Mouse (Mus musculus) layer of hippocampus, adult 18-20 months (tissue): Measurements from ENCODE around the gene Sertad3. TPM values are rescaled to one million over a fixed set of nuclear protein-coding genes. Genes with fewer than 3 reads are reported as not detected.
A peak's percentile ranks its signal among the peaks of the same experiment; 100 is the strongest.
"Not testable (repeated sequence)": the region's sequence is repeated elsewhere in the genome, so short reads cannot be mapped to it uniquely, and the experiment has no call there.

Experiments
- DNase-seq, 2 experiments: peaks; one replicate each; pipeline ENCODE4 v3.0.0; 2022; ENCODE audit warnings: low spot score in 2 of 2
- total RNA-seq, 2 experiments: library from RNA; stranded (reverse); gene quantifications; 2 replicates each; pipeline ENCODE4 v1.2.3; 2021

The Sertad3 gene
- total RNA-seq, 2 experiments from 2014 or later, result 4.2 to 5.1 TPM

DNA sequence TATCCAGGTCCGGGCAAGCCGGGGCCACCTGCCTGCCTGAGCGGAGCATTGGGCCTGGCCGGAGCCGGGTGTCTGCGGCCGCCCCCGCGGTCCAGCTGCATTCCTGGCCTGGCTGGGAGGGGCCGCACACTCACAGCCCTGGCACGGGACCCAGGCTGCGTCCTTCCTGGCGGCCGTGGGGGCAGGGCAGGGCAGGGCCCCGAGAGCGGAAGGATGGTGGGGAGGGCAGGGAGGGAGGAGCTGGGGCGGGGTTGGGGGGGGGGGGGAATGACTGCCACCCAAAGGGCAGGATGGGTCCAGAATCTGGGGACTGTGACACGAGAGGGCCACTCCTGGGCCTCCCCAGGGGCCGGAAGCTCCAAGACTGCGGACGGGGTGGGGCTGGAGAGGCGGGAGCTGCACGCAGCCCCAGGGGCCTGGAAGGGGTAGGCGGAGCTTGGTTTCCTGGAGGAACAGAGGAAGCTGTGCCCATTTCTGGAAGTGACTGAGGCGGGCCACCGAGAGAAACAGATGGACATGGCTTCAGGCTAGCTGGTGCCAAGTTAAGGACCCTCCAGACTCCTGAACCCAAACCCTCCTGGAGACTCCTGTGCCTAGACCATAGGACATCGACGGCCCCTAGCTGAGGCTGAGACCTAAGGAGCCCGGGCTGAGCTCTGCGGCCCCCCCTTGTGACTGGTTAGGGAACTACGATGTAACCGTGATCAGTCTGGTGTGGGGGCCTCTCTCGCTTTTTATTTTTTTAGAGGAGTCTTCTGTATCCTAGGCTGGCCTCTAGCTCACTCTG lies 17.2 kb downstream of the Sertad3 start:
- peak; percentile 82 to 87 for DNase-seq

DNA sequence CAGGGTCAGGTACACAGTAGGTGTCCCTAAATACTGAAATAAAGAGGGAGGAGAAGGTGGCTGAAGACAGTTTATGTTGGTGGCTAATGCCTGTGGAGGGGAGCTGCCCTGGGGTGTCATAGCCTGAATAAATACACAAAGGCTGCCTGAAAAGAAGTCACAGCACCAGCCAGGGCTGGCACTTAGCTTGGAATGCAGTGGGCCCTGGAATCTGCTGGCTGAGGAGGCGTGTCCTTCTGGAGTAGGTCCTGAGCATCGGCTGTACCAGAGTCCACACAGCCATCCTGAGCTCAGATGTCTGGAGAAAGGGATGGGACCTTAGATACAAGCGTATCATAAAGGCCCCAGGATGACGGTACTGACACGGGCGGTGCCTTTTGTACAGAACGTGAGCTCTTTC lies 18.3 kb downstream of the Sertad3 start:
- DNase-seq, result no peak

DNA sequence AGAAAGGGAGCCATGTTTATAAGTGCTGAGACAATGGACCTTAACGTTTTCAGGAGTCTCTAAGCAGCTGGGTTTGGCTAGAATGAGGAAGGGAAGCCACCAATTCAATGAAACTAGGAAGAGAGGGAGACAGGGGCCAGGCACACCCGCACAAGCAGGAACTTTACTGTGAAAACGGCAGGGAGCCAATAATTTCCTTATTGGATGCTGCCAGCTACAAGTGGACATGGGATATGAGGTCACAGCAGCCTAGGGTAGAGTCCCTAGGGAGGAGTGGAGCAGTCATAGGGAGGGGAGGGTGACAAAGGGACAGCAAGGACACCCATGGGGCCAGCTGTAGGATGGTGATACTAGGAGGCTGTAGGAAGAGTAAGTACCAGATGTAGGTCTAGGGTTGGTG lies 19.5 kb downstream of the Sertad3 start:
- no peak for DNase-seq

DNA sequence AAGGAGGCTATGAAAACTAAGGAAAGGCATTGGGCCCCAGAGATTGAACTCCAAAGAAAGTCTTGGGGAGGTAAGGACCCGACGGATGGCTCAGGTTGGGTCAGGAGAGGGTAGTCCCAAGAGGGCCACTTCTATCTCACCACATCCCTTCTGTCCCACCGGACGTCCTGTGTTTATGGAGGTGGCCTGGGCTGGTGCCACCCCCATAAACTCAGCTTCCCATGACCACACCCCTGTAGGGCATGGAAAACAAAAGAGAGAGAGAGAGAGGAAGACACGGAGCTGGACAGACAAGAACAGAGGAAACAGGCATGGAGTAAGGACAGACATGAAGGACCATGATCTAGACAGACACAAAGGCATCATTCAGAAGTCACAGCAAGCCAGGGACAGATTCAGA lies 19.9 kb downstream of the Sertad3 start:
- DNase-seq, result no peak

DNA sequence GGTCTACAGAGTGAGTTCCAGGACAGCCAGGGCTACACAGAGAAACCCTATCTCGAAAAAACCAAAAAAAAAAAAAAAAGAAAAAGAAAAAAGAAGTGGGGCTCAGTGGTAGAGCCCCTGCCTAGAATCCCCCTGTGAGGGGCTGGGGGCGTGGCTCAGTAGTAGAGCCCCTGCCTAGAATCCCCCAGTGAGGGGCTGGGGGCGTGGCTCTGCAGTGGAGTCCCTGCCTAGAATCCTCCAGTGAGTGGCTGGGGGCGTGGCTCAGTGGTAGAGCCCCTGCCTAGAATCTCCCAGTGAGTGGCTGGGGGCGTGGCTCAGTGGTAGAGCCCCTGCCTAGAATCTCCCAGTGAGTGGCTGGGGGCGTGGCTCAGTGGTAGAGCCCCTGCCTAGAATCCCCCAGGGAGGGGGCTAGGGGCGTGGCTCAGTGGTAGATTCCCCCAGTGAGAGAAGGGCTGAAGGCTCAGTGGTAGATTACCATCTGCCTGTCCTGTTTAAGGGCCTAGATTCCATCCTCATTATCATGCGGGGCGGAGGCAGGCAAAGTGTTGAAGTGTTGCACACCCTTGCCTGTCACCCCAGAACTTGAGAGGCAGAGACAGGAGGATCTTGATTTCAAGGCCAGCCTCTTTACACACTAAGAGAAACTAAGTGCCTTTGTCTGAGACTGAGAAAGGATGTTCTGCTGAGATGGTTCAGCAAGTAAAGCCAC lies 21.2 kb downstream of the Sertad3 start:
- not testable (repeated sequence) for DNase-seq

DNA sequence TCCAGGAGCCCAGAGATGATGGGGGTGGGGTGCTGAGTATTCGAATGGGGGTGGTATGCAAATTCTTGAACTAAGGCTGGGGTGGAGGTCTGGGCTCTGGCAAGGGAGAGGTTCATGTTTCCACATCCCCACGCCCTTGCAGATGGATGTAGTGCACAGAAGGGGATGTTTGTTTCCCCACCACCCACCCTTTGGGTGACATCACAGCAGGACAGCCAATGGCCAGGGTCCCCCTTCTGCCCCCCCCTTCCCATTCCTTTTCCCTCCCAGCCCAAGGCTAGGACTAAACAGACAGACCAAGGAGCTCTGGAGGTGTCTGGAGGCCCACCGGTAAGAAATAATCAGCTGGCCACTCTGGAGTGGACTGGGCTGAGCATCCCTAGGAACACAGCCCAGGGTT lies 25.5 kb downstream of the Sertad3 start, which contains the start of gene Prx:
Prx (plus strand) TSS at position 289 of the 400 bp plus-strand sequence.
- no peak for DNase-seq

DNA sequence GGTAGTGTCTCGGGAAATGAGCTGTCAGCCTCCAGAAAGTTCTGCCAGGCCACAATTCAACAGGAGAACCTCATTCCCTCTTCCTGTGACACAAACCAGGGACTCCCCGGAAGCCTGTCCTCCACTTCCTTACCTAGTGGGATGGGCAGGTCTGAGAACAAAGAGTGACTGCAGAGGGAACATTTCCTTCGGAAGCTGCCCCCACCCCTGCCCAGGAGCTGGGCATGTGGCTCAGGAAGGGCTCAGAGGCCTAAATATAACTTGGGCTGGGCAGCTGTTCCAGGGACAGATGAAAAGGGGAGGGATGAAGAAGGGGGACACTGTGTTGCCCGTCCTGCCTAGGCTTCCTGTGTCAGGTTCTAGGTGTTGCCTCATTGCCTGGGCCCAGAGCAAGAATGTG lies 28.1 kb downstream of the Sertad3 start:
- no peak for DNase-seq

DNA sequence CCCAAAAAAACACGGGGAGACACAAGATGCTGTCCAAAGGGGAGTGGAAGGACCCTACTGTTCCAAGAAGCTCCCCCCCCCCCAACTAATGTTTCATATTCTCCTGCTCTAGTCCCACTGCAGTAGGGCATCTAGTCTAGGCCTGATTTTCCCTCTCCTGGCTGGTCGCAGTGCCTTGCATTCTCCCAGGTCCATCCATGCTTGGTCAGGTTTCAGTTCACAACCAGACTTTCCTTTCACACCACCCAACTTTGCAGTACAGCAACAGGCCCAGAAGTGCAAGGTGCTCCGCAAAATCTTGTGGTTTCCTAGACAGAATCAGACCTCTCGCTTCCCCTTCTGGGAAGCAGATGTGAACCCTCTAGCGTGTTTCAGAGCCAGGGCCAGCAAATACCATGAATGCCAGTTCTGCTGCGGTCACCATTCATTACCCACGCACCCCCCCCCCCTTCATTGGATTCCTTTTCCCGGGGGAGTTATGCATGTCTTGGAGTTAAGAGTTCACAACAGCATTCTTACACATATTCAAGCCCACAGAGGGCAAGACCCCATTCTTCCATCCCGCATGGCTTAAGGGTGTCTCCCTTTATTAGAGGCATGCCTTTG lies 33.3 kb downstream of the Sertad3 start:
- no peak for DNase-seq

DNA sequence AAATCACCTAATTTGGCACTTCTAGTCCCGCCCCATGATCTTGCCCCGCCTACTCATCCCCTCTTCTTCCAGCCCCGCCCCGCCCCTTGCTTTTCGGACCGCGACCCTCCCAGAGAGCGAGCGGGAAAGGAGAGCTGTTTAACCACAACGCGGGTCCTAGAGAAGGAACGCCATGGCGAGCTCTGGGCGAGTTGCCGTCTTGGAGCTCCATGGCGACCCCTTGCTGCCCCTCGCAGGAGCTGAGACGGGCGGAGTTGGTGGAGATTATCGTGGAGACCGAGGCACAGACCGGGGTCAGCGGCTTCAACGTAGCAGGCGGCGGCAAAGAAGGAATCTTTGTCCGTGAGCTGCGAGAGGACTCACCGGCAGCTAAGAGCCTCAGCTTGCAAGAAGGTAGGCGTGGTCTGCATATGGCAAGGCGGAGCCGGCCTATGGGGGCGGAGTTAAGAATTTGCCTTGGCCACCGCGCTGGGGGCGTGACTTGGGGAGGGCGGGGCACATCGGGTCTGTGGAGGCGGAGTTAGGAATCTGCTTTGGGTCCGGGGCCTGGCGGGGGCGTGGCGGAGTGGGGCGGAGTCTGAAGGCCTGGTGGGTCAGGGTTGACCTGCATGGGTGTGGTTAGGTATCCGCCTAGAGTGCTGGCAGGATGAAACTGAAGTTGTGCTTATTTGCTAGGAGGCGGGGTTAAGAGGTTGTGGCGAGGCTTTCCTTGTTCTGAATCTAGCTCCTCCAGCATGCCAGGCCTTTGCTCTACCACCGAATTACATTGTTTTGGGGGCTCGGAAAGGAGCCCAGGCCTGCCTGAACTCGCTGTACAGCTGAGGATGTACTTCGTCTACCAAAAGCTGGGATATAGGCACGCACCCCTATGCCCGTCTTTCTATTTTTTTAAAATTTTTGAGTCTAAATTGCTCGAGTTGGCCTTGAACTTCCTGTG lies 34.4 kb downstream of the Sertad3 start:
- peak; percentile 81 to 90 for DNase-seq

DNA sequence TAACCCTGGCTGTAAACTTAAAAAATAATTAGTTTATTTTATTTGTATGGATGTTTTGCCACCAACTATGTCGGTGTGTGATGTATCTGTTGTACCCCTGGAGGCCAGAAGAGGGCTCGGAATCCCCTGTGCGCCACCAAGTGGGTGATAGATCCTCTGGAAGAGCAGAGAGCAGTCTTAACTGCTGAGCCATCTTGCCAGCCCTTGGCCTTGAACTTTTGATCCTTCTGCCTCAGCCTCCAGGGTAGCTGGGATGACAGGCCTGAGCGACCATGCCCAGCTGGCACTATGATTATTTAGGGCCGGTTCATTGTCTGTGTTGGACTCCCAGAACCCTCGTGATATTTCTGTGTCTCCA lies 35.1 kb downstream of the Sertad3 start:
- DNase-seq, result peak in 1 of 2 experiments; percentile 58

DNA sequence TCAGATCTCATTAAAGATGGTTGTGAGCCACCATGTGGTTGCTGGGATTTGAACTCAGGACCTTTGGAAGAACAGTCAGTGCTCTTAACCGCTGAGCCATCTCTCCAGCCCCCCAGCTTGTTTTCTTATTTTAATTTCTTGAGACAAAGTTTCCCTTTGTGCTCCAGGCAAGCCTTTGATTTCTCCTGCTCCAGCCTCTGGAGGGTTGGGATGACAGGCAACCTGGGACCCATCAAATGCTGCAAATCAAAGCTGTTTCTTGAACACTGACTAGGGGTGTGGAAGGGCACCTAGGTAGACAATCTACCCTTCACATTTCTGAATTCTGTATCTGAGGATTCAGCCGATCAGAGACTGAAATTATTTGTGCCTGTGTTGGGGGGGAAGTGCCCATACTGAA lies 37.2 kb downstream of the Sertad3 start:
- DNase-seq, result no peak

DNA sequence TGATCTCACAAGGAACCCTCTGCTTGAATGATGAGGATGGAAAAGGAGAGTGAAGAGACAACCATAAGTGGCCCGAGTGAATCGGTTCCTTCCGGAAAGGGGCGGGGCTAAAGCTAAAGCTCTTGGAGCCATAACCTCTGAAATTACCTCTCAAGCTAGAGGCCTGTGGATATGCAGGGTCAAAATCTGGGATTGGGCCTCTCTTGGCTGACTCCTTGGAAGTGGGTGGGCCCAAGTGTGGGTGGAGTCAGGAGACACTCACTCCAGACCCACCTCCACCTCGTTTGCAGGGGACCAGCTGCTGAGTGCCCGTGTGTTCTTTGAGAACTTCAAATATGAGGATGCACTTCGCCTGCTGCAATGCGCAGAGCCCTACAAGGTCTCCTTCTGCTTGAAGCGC lies 41.4 kb downstream of the Sertad3 start:
- DNase-seq, result no peak

DNA sequence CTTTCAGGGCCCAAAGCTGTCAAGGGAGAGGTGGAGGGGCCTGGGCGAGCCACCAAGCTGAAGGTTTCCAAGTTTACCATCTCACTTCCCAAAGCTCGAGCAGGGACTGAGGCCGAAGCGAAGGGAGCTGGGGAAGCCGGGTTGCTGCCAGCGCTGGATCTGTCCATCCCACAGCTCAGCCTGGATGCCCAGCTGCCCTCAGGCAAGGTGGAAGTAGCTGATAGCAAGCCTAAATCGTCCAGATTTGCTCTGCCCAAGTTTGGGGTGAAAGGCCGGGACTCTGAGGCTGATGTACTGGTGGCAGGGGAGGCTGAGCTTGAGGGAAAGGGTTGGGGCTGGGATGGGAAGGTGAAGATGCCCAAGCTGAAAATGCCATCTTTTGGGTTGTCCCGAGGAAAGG lies 44.7 kb downstream of the Sertad3 start:
- no peak for DNase-seq

DNA sequence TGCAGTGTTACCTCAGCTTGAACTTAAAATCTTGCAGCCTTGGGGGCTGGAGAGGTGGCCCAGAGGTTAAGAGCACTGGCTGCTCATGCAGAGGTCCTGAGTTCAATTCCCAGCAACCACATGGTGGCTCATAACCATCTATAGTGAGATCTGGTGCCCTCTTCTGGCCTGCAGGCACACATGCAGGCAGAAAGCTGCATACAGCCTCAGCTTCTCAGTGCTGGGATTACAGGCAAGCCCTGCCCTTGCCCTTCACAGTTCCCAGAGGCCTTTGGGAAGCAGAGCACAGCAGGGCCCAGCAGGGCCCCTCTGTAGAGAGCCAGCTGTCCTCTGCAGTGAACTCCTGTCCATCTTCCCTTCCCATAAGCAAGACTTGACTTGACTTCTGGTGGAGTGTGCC lies 46.5 kb downstream of the Sertad3 start:
- DNase-seq, result no peak

DNA sequence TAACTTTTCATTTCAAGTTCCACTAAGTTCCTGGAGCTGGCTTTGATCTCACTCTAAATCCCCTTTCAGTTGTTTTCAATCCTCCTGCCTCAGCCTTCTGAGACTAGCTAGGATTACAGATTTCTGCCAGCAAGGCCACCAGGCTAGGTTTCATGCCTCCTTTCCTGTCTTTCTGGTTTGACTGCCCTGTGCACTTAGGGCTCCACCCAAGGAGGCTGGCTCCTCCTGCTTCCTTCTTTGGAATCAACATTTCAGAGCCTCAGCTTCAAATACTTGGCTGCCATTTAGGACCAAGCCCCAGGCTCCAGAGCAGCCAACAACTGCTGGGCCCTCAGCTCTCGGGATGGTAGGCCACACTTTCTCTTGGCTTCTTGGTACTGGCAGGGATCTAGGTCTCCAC lies 47.0 kb downstream of the Sertad3 start:
- DNase-seq, result no peak

DNA sequence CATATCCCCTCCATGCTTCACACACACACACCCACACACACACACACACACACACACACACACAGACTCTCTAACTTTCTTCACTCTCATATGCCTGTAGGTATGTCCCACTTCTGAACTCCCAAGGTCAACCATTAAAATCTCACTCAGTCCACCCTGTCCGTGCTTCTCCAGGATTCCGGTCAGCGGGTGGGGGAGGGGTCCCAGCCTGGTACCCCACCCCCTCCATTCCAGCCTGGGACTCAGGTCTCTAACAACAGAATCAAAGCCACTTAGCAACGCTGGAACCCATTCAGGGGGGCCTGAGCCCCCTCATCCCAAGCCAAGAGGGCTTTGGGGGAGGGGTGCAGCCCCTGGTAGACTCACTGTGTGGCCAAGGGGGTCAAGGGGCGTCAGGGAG lies 49.4 kb downstream of the Sertad3 start, which contains the start of gene Hipk4:
Hipk4 (plus strand) TSS at position 301 of the 400 bp plus-strand sequence.
- DNase-seq, result no peak

DNA sequence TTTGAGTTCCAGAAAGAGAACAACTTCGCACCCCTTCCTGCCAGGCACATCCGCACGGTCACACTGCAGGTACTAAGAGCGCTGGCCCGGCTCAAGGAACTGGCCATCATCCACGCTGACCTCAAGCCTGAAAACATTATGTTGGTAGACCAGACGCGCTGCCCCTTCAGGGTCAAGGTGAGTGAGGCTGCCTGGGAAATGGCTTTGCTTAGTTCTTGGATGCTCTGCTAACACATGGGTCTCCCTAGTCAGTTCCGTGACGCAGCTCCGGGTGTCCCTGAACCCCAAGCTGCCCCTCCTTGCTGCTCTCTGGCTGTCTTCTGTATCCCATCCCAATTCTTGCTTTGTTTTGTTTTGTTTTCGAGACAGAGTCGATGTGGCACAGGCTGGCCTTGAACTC lies 50.2 kb downstream of the Sertad3 start:
- DNase-seq, result no peak

DNA sequence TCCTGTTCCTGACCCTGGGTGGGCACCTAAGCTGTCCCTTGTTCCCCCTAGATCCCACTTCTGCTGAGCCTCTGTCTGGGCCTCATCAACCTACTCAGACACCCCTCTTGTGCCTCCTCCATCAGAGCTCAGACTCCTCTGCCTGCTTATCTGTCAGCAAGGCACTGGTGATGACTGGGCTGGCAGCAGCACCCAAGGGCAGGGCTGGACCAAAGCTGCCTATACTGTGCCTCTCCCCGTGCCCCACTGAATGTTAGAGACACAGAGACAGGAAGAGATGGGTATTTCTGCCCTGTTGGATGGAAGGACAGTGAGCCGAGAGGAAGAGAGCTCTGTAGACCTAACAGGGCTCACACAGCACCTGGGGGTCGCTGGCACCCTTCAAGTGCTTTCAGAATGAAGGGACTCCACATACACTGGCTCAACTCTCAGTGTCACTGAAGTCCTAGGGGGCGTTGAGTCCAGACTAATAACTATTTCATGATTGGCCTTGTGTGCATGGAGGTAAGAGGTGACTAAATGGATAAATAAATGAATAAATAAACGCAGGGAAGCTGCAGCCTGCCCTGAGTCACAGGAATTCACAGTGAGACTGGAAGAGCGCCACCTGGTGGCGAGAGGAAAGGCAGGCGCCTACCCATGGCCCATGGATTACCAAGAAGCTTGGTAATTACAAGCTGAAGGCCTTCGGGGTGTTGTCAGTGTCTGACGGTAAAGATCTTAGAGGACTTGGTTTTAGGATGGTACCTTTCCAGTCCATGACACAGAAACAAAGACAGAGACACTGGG lies 52.7 kb downstream of the Sertad3 start:
- DNase-seq, result peak; percentile 62 to 89
